Mouse (Mus musculus) layer of hippocampus, postnatal 25 days (tissue): ENCODE measurements at regions not wholly inside any gene's neighbourhood (a gene's known extent, or its start where the extent isn't known, plus 50 kb on each side); places are given as distances from the start of the nearest gene placed in this dataset.

Source experiments
- DNase-seq, 2 experiments: peaks; one replicate each; pipeline ENCODE4 v3.0.0; 2022; ENCODE audit warnings: mixed read lengths in 2 of 2, low spot score in 1 of 2; ENCODE audit errors: extremely low spot score in 1 of 2

DNA sequence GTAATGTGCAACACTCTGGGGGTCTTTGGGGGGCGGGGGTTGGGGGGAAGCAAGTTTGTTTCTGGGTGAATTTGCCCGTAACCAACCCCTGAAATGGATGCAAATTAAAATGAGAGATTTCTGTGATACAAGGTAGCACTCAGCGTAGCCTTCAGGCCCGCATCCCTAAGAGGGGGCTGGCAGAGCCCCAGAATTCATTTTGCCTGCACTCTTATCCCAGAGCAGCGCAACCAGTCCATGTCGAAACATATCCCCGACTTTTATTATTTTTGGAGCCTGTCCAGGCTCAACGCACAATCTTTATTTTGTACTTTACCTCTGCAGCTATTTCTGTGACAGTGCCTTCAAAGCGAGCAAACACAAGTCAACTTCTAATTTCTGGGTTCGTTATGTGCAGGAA is 109.8 kb upstream of the Ptbp2 start:
- DNase-seq: no peak

DNA sequence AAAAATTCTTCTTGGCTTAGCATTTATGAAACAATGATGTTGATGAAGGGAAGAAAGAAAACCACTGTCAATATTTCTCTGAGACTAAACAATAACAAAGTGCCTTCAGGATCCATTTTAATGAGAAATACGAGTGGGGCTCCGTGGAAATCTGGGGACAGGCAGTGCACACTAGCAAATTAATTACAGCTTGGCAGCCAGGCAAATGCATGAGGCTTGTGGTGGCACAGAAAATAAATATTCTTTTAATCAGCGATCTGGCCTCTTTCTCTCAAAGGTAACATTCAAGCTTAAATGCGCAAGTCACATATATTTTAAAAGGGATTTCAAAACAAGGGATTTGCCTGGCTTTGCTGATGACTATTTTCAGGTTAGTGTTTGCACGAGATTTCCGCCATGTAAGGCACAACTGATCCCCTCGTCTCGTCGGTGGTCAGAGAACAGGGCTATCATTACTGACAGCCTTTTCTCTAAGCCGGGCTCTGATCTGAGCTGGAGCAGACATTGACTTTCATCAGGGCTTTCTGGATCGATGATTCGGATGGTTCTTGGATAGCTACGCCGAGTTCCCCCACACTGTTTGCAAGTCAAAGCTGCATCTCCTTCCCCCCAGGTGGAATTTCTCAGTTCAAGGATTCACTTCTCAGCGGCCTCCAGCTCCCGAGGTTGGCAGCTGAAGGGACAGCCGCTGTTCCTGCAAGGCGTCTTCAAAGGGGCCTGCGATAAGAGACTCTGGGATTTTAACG is 109.1 kb upstream of the Ptbp2 start:
- peak; percentile 10 to 20 for DNase-seq

DNA sequence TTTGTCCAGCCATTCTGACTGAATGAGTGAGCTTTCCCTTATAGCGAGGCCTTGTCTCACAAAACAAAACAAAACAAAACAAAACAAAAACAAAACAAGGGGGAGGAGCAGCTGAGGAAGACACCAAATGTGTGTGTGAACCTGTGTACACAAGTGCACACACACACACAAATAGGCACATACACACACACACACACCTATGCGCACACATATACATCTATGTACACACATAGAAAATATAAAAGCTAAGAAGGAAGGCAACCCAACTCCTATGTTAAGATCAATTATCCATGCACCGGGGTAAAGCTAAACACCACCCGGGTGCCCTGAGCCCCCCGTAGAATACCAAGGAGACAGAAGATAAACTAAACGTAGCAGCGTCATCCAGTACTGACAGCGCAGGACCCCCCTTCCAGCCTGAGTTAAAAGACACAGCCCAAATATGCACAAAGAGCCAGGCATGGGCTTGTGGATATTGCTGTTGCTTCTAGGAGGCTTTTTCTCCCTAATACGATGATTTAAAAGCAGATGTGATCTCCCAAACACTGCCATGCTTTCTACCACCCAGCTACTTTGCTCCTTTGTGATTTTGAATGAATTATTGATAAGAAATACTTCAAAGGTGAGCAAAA is 108.4 kb upstream of the Ptbp2 start:
- no peak for DNase-seq

DNA sequence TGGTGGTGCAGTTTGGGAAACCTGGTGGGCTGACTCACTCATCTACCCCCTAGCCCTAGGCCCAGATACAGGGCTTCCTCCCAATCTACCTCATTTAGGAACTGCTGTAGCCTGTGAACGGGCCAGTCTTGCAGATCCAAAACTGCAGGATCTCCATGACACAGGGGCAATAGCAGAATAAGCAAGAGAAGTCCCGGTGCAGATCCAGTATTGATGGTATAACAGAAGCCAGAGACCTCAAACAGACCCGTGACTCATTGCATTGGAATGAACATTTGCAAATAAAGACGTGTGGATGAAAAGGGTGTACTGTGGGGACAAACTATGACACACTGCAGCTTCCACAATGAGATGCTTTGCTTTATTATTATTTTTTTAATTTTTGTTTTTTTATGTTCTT is 106.6 kb upstream of the Ptbp2 start:
- DNase-seq: no peak

DNA sequence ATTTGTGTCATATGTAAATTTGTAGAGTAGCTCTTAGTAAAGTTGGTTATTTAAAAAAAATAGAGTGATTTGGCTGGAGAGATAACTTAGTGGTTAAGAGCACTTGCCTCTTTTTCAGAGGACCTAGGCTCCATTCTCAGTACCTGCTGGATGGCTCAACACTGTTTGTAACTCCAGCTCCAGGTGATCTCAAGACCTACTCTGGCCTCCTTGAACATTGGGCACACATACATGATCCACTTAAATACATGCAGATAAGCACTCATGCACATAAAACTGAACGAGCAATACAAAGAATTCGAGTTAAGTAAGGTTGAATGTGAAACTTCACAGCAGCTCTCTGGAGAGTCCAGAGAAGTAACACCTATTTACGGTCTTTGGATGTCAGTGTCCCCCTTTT is 104.2 kb upstream of the Ptbp2 start:
- no peak for DNase-seq

DNA sequence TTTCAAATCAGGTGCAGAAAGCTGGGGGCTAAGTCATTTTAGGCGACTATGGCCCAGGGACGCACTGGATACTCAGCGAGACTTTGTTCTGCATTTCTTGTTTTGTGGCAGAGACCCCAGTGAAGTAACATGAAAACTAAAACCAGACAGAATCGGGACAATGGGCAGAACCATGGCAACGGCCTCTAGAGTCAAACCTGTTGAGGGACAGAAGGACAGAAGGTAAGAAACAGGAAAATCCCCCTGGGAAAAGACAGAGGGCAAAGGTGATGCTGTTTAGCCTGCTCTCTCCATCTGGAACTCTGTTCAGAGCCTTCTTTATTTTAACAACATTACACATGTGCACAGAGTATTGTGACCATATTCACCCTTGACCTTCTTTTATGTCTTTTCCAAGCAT is 92.1 kb upstream of the Ptbp2 start:
- no peak for DNase-seq

DNA sequence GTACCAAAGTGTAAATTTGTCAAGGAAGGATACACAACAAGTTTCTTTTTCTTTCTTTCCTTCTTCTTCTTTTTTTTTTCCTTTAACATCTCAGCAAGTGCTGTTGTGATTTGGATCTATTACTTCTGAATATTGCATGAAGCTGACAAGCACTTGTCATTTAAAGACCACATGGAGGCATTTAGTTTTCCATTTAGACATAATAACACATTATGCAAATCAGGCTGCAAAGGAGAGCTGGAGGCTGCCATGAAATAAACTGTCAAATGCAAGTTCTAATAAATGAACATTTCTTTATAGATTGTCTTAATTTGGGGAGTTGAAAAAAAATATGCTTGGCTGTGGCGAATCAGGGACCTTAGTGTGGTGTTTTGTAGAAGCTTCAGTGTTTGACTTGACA is 90.8 kb upstream of the Ptbp2 start:
- DNase-seq: no peak

DNA sequence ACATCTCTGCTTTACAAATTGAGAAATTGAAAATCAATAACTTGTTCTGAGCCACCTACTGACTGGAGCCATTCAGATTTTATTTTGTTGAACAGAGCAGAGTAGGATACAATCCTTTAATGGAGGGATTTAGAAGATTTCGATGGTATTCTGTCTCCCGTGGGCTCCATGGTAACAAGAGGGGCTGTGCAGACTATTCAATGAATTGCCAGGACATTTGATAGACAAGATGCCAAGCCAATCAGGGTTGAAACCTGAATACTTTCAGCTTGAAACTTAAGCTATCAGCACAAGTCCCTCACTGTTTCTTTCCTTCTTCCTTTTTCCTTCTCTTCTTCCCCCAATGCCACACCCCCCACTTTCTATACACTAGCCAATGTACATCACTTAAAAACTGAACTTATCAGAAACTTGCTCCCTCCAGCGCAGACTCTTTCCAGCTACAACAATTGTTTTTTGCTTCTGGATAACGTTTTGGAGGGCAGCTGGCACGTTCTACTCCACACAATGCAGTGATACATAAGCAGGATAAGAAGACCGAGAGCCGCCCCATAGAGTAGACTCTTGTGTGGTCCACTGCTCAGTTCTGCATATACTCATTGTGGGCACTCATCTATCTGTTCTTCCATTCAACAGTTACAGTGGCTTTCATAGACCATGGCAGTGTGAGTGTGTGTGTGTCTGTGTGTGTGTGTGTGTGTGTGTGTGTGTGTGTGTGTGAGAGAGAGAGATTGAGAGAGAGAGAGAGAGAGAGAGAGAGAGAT is 78.1 kb upstream of the Ptbp2 start:
- peak in 1 of 2 experiments; percentile 33 for DNase-seq
